Mouse (Mus musculus): ENCODE data around the gene Wfdc13. TPM values are rescaled to one million over a fixed set of nuclear protein-coding genes. Genes with fewer than 3 reads are reported as not detected.

Wfdc13 gene
- polyA plus RNA-seq, 1 experiment, result not detected

DNA sequence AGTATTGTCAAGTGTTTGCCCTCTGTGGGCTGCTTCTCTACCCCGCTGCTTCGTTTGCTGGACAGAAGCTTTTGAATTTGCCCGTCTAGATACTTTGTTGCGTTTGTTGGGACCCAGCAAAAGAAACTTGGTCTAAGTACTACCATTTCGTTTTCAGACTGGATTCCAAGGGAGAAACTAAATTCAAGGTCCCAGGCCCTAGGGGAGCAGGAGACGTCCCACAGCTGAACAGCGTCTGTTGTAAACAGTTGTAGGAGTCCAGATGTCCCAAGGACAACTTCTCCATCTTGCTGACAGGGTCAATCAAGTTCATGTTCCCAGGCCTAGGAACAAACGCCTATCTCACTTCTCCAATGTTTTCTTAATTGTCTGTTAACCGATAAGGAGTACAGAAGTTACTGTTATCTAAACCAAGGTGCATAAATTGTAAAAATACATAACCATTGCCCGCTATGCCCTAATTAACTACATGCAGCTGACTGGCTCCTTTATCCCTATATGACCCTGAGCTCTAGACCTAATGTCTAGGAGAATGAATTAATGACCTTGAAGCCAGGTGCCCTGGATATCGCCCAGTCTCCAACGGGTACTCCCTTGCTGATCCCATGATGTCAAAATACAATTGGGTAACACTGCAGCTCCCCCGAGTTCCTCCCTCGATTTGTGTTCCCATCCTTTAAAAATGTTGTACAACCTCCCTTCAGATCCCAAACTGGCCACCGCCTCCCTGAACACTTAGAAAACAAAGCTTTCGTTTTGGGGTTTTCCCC, 7.8 kb upstream of the Wfdc13 start:
- H3K4me1 ChIP-seq (replicated peaks; ENCODE audit: control insufficient read depth, insufficient read depth, low read length), result peaks cover 9% of the 10 kb centered on the region
- no peak for DNase-seq
- WGBS, result 96% methylated on average over 16 of the region's 16 CpGs
- no peaks in the 10 kb centered on the region for H3K36me3 ChIP-seq (ENCODE audit: control insufficient read depth, insufficient read depth, low read length)
- no peaks in the 10 kb centered on the region for H3K27me3 ChIP-seq (ENCODE audit: control insufficient read depth, insufficient read depth, low read length)
- TF ChIP-seq CTCF (IDR thresholded peaks at IDR 0.05; ENCODE audit: borderline replicate concordance, control insufficient read depth, extremely low read depth, insufficient read depth, low read length, poor library complexity), result no peak
- no peak for TF ChIP-seq POLR2A (IDR thresholded peaks at IDR 0.05; ENCODE audit: control insufficient read depth, extremely low read depth, insufficient read depth, low read length, poor library complexity)
- no peak overlapping the region for H3K4me3 ChIP-seq (ENCODE audit: control insufficient read depth, insufficient read depth, low read length)
- H3K27ac ChIP-seq (ENCODE audit: control insufficient read depth, insufficient read depth, low read length), result no peak overlapping the region

DNA sequence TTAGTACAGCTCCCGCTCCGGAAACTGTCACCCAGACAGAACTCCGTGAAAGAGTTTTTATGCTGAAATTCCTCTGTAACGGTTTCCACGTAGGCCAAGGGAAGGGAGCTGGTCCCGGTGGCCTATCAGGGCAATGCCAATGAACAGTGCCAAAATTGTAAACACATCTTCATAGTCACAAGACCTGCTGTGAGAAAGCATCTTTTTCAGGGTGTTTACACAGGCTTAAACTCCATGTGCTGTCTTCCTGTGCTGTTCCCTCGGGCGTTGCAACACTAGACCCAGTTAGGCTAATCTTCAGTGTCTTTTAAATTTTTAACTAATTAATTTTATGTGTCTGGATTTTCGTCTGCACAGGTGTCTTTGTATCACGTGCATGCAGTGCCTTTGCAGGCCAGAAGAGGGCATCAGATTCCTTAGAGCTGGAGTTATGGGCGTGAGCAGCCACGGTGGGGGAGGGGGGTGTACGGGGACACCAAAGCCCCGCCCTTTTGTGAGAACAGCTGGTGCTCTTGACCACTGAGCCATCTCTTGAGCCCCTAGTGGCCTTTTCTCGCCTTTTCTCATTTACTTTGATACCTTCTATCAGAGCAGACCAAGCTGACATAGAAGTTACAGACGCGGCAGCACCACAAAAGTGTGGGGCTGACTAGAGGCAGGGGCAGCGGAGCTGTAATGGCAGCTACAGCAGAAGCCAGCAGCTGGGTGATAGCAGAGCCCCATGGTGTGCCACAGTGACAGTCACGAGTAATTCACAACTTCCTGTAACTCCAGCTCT, 5.9 kb upstream of the Wfdc13 start:
- DNase-seq, result peak; percentile 81
- peak; percentile 71; the same call in 1 of the 2 replicates for TF ChIP-seq CTCF (IDR thresholded peaks at IDR 0.05; ENCODE audit: borderline replicate concordance, control insufficient read depth, extremely low read depth, insufficient read depth, low read length, poor library complexity)
- no peak for TF ChIP-seq POLR2A (IDR thresholded peaks at IDR 0.05; ENCODE audit: control insufficient read depth, extremely low read depth, insufficient read depth, low read length, poor library complexity)
- no peaks in the 10 kb centered on the region for H3K36me3 ChIP-seq (ENCODE audit: control insufficient read depth, insufficient read depth, low read length)
- H3K27me3 ChIP-seq (ENCODE audit: control insufficient read depth, insufficient read depth, low read length), result no peaks in the 10 kb centered on the region
- H3K4me3 ChIP-seq (ENCODE audit: control insufficient read depth, insufficient read depth, low read length), result peak overlapping the region; percentile 26
- WGBS, result 39% methylated on average over 19 of the region's 19 CpGs
- H3K4me1 ChIP-seq (replicated peaks; ENCODE audit: control insufficient read depth, insufficient read depth, low read length), result peaks cover 9% of the 10 kb centered on the region
- peak overlapping the region; percentile 67; the same call in 1 of the 2 replicates for H3K27ac ChIP-seq (ENCODE audit: control insufficient read depth, insufficient read depth, low read length)

DNA sequence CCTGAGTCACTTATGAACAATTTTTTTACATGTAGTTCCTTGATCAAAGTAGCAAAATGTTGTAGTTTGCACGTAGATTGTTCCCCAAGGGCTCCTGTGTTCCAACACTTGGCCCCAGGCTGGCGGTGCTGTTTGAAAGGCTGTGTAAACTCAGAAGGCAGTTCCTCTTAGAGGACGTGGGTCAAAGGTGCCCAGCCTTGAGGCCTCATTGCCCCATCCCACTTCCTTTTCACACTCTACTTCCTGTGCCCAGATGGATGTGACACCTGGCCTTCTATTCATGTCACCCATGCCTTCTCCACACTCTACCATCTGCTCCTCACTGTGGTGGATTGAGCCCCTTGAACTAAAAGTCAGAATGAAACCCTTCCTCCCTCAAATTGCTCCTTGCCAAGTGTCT, 5.0 kb upstream of the Wfdc13 start:
- peak; percentile 41 for DNase-seq
- no peak overlapping the region for H3K4me3 ChIP-seq (ENCODE audit: control insufficient read depth, insufficient read depth, low read length)
- no peak for TF ChIP-seq POLR2A (IDR thresholded peaks at IDR 0.05; ENCODE audit: control insufficient read depth, extremely low read depth, insufficient read depth, low read length, poor library complexity)
- no peak for TF ChIP-seq CTCF (IDR thresholded peaks at IDR 0.05; ENCODE audit: borderline replicate concordance, control insufficient read depth, extremely low read depth, insufficient read depth, low read length, poor library complexity)
- 7% methylated on average over 3 of the region's 3 CpGs for WGBS
- H3K4me1 ChIP-seq (replicated peaks; ENCODE audit: control insufficient read depth, insufficient read depth, low read length), result peaks cover 9% of the 10 kb centered on the region
- H3K36me3 ChIP-seq (ENCODE audit: control insufficient read depth, insufficient read depth, low read length), result no peaks in the 10 kb centered on the region
- peak overlapping the region; percentile 39 for H3K27ac ChIP-seq (ENCODE audit: control insufficient read depth, insufficient read depth, low read length)
- H3K27me3 ChIP-seq (ENCODE audit: control insufficient read depth, insufficient read depth, low read length), result no peaks in the 10 kb centered on the region

DNA sequence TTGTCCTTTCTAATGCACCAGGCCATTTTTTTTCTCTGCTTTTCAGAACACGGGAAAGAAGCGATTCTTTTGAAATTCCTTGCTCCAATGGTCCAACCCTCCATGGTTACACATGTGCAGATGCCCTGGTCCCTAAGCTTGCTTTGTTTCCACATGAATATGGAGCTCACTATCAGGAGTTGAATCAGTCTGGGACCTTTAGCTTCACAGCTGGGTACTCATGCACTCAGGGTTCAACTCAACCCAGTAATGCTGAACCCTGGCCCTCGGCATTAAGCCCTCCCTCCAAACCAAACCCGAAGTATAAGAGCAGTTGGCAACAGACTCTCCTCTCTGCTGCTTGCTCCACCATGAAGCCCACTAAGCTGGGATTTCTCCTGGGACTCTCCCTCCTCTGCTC, 13.3 kb downstream of the Wfdc13 start, which contains the start of gene Spint4:
TSS of gene Spint4 (plus strand) at position 301 of the 400 bp plus-strand sequence.
- H3K4me1 ChIP-seq (replicated peaks; ENCODE audit: control insufficient read depth, insufficient read depth, low read length), result peaks cover 5% of the 10 kb centered on the region; the same call in 1 of the 2 replicates
- 88% methylated on average over 4 of the region's 4 CpGs for WGBS
- DNase-seq, result no peak
- no peaks in the 10 kb centered on the region for H3K36me3 ChIP-seq (ENCODE audit: control insufficient read depth, insufficient read depth, low read length)
- no peak within 1 kb of the TSS for H3K4me3 ChIP-seq (ENCODE audit: control insufficient read depth, insufficient read depth, low read length)
- no peak within 1 kb of the TSS for H3K27ac ChIP-seq (ENCODE audit: control insufficient read depth, insufficient read depth, low read length)
- TF ChIP-seq POLR2A (IDR thresholded peaks at IDR 0.05; ENCODE audit: control insufficient read depth, extremely low read depth, insufficient read depth, low read length, poor library complexity) (no peak), CTCF (IDR thresholded peaks at IDR 0.05; ENCODE audit: borderline replicate concordance, control insufficient read depth, extremely low read depth, insufficient read depth, low read length, poor library complexity) (no peak)
- no peaks in the 10 kb centered on the region for H3K27me3 ChIP-seq (ENCODE audit: control insufficient read depth, insufficient read depth, low read length)

DNA sequence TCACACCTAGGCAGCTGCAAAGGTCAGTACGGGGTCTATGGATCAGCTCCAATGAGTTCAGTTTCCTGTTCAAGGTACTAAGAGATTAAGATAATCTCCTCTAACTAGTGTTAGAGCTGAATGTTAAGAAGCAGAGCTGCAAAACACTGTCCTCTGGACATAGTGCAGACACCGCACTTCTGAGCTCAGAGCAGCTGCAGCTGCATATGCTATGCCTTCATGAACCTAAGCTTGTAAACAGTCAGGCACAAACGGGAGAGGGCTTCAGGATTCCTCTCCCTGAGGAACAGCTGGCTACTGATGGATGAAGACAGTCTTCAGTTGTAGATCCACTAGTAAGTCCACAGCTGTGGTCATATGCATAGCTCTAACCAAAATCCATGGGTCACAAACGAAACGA, 16.1 kb downstream of the Wfdc13 start:
- no peaks in the 10 kb centered on the region for H3K4me1 ChIP-seq (replicated peaks; ENCODE audit: control insufficient read depth, insufficient read depth, low read length)
- H3K4me3 ChIP-seq (ENCODE audit: control insufficient read depth, insufficient read depth, low read length), result no peak overlapping the region
- no peaks in the 10 kb centered on the region for H3K27me3 ChIP-seq (ENCODE audit: control insufficient read depth, insufficient read depth, low read length)
- WGBS, result 84% methylated on average over 5 of the region's 5 CpGs
- no peak overlapping the region for H3K27ac ChIP-seq (ENCODE audit: control insufficient read depth, insufficient read depth, low read length)
- no peak for DNase-seq
- no peaks in the 10 kb centered on the region for H3K36me3 ChIP-seq (ENCODE audit: control insufficient read depth, insufficient read depth, low read length)
- TF ChIP-seq CTCF (IDR thresholded peaks at IDR 0.05; ENCODE audit: borderline replicate concordance, control insufficient read depth, extremely low read depth, insufficient read depth, low read length, poor library complexity) (no peak), POLR2A (IDR thresholded peaks at IDR 0.05; ENCODE audit: control insufficient read depth, extremely low read depth, insufficient read depth, low read length, poor library complexity) (no peak)

DNA sequence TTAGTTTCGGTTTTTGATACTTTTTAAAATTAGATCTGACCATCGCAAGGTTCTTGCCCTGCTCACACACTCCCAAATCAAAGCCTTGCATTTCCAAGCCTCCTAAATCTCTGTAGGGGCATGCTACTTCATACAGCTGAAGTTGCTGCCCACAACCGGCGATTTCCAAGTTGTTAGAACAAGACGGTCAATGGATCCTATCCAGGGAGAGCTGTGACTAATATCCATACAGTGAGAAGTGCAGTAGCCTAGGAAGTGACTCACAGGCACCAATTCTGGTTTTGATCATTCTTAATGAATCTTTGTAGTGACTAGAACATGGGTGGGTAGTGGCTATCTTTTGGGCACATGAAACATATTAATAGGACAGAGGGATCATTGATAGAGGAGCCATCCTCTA, 16.9 kb downstream of the Wfdc13 start:
- H3K4me1 ChIP-seq (replicated peaks; ENCODE audit: control insufficient read depth, insufficient read depth, low read length), result no peaks in the 10 kb centered on the region
- H3K27ac ChIP-seq (ENCODE audit: control insufficient read depth, insufficient read depth, low read length), result no peak overlapping the region
- no peak overlapping the region for H3K4me3 ChIP-seq (ENCODE audit: control insufficient read depth, insufficient read depth, low read length)
- H3K27me3 ChIP-seq (ENCODE audit: control insufficient read depth, insufficient read depth, low read length), result no peaks in the 10 kb centered on the region
- WGBS, result 84% methylated on average over 5 of the region's 5 CpGs
- TF ChIP-seq CTCF (IDR thresholded peaks at IDR 0.05; ENCODE audit: borderline replicate concordance, control insufficient read depth, extremely low read depth, insufficient read depth, low read length, poor library complexity), result no peak
- TF ChIP-seq POLR2A (IDR thresholded peaks at IDR 0.05; ENCODE audit: control insufficient read depth, extremely low read depth, insufficient read depth, low read length, poor library complexity), result no peak
- no peaks in the 10 kb centered on the region for H3K36me3 ChIP-seq (ENCODE audit: control insufficient read depth, insufficient read depth, low read length)
- no peak for DNase-seq
